Mouse (Mus musculus) heart, embryonic 11.5 days (tissue): ENCODE results near the gene Paf1. TPM values are rescaled to one million over a fixed set of nuclear protein-coding genes. Genes with fewer than 3 reads are reported as not detected.

Experiments
- polyA plus RNA-seq: library from polyadenylated mRNA; unstranded; fragments of >200 nt; fragmentation: Nextera tagmentation; extraction: Ambion mirVana; gene quantifications from 2 replicates; pipeline ENCODE4 v1.2.1, GENCODE M21; 2014

Paf1 gene
- polyA plus RNA-seq, 1 experiment from 2014 or later = 70.2 TPM

Other genes with a start within 250 kb of the Paf1 start
- gene Fbl, start 223.2 kb upstream of the Paf1 start, polyA plus RNA-seq = 23.9 and 32.3 TPM in 2 replicates
- gene Dyrk1b, start 213.5 kb upstream of the Paf1 start, polyA plus RNA-seq = 8.5 and 9.9 TPM in 2 replicates
- 5.4 TPM in 2 replicates for gene Eid2, start 125.1 kb upstream of the Paf1 start, polyA plus RNA-seq
- 6.3 and 8.1 TPM in 2 replicates for gene Eid2b, start 115.2 kb upstream of the Paf1 start, polyA plus RNA-seq
- gene Selenov, start 101.8 kb upstream of the Paf1 start, polyA plus RNA-seq = not detected in 2 replicates
- gene Dll3, start 90.7 kb upstream of the Paf1 start, polyA plus RNA-seq = 0.24 and 0.43 TPM in 2 replicates
- gene Timm50, start 80.9 kb upstream of the Paf1 start, polyA plus RNA-seq = 139 and 141 TPM in 2 replicates
- gene Supt5, start 54.2 kb upstream of the Paf1 start, polyA plus RNA-seq = 55.2 and 60.3 TPM in 2 replicates
- 750 and 792 TPM in 2 replicates for gene Rps16, start 42.3 kb upstream of the Paf1 start, polyA plus RNA-seq
- 44.6 and 47.8 TPM in 2 replicates for gene Plekhg2, start 20.4 kb upstream of the Paf1 start, polyA plus RNA-seq
- 10.9 and 11.6 TPM in 2 replicates for gene Zfp36, start 12.7 kb upstream of the Paf1 start, polyA plus RNA-seq
- 46.4 and 54.3 TPM in 2 replicates for gene Med29, start 243 bp upstream of the Paf1 start, polyA plus RNA-seq
- gene Gmfg, start 44.5 kb downstream of the Paf1 start, polyA plus RNA-seq = 5.8 and 6.4 TPM in 2 replicates
- gene Lrfn1, start 59.0 kb downstream of the Paf1 start, polyA plus RNA-seq = 1.4 and 1.7 TPM in 2 replicates
- gene Ifnl2, start 117.5 kb downstream of the Paf1 start, polyA plus RNA-seq = not detected in 2 replicates
- gene Ifnl3, start 129.9 kb downstream of the Paf1 start, polyA plus RNA-seq = not detected in 2 replicates
- gene Sycn, start 147.9 kb downstream of the Paf1 start, polyA plus RNA-seq = not detected in 2 replicates
- gene Nccrp1, start 154.3 kb downstream of the Paf1 start, polyA plus RNA-seq = not detected in 2 replicates
- gene Samd4b, start 205.2 kb downstream of the Paf1 start, polyA plus RNA-seq = 22.2 and 22.8 TPM in 2 replicates
- gene Pak4, start 205.2 kb downstream of the Paf1 start, polyA plus RNA-seq = 25.4 and 27.6 TPM in 2 replicates
- gene Acp7, start 238.4 kb downstream of the Paf1 start, polyA plus RNA-seq = 0.17 TPM in 1 of 2 replicates, not detected in the other